Mouse (Mus musculus): ENCODE results near the gene Gpatch3.

The Gpatch3 gene

DNA sequence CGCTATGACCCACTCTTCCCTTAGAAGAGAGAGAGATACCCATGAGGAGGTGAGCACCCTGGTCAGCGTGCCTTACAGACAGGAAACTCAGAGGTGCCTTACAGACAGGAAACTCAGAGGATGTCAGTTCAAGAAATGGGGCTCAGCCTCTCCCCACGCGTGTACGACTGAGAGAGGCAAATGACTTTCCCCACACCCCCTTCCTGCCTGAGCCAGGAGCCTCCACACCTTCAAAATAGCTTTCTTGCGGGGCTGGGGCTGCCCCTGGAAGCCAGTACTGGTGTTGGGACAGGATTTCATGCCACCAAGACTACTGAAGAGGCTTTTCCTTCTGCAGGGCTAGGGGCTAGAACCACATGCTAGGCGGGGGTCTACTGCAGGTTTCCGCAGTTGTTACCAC is 46.1 kb downstream of the Gpatch3 start:
- DNase-seq = peak; percentile 56 to 60

DNA sequence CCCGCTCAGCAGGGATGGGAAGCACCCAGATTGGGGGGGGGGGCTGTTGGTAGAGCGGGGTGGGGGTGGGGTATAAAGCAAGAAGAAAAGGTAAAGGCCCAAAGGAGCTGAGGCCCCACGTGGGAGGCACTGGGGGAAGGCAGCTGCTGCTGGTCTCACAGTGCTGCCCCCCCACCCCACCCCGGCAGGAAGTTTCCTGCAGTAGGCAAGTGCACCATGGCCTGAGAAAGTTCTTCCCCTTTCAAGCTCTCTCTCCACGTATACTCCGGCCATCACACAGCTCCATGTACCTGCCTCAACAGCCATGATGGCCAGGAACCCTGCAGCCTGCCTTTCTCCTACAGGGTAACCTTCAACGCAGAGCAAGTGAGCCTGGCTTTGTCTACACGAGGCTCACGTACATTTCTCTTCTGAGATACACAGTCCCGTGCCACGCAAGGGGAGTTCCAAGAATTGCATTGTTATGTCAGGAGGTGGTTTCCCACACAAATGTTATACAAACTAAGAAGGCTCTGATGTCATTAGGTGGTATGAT is 47.7 kb downstream of the Gpatch3 start:
- DNase-seq = peak; percentile 86

DNA sequence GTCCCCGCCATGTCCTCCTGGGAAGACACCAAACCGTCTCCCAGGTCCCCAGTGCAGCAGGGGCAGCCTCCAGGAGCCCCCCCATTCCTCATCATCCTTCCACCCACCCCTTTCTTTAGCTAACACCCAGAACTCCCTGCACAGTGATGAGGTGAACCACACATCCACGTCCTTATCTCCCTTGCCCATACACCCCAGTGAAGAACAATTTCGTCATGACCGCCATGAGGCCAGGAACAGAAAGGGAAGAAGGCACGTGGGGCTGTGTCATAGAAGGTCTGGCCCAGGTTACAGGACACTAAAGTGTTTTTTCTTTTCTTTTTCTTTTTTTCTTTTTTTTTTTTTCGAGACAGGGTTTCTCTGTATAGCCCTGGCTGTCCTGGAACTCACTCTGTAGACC is 50.3 kb downstream of the Gpatch3 start:
- DNase-seq = no peak

DNA sequence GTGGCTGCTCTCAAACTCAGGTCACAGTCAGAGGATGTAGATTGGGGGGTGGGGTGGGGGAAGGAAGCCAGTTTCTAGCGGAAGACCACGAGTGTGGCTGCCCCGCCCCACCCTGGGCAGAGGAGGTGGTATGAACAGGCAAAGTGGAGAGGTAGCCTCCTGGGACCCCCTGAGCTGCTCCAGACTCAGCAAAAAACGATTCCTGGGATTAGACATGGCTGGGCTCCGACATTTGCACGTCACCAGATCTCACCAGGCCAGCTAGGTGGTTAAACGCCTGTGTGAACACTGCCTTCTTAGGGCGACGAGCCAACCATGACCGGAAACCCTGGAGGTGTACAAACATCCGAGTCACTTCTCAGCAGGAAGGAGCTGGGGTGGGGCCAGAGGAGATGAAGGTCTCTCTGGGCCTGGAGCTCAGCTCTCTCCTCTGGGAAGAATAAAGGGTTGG is 51.1 kb downstream of the Gpatch3 start:
- DNase-seq = peak; percentile 82

DNA sequence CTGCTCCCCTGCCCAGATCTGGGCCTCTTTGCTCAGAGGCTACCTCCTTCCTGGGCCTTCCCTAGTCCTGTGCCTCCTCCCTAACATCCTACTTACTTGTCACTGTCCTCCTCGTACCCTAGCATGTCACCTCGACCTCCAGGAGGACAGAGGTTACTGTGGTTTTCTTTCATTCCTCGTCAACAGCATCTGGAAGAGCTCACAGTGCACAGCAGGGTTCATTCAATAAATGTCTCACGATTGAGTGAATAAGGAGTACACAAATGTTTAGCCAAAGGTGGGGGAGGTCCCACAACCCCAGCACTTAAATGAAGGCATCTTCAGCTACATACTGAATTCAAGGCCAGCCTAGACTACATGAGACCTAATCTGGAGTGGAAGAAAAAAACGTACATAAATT is 51.7 kb downstream of the Gpatch3 start:
- peak in 1 of 2 experiments; percentile 21 for DNase-seq

DNA sequence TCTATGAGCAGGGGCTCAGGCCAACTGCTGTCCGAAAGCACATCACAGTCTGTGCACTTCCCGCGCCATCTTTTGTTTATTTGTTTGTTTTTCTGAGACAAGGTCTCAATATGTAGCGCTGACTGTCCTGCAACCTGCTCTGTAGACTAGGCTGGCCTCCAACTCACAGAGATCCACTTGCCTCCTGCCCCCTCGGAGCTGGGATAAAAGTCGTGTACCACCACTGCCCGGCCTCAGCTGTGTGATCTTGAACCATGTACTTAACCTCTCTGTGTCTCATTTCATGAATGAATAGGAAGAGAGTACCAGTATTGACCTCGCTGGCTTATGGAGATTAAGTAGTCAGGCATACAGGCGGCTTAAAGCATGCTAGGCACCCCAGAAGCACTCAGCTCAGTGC is 52.1 kb downstream of the Gpatch3 start:
- peak in 1 of 2 experiments; percentile 7 for DNase-seq

DNA sequence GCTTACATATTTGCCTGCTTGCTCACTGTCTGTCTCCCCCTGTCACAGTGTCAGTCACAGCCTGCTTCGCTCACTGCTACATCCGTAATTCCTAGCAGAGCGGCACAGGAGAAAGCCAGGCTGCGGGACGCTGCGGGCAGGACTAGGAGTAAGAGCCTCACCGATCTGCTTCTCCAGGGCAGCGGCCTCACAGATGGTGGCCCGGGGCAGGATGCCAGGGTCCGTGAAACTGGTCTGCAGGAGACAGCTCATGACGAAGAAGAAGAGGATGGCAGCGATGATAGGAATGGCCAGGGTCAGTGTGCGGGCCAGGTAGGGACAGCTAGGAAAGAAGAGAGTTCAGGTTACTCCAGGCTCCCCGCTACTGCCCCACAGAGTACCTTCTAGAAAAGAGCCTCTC is 52.5 kb downstream of the Gpatch3 start:
- no peak for DNase-seq

DNA sequence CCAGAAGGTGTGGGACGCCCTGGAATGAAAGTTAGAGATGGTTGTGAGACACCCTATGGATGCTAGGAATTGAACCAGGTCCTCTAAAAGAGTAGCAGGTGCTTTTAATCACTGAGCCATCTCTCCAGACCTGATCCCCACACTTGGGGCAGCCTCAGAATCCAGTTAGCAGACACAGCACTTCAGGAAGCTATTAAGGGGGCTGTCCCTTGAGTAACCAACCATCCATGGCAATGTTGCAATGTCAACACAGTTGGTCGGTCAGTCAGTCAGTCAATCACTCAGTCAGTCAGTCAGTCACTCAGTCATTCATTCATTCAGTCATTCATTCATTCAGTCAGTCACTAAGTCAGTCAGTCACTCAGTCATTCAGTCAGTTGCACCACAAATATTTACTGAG is 54.0 kb downstream of the Gpatch3 start:
- peak; percentile 45 to 50 for DNase-seq

DNA sequence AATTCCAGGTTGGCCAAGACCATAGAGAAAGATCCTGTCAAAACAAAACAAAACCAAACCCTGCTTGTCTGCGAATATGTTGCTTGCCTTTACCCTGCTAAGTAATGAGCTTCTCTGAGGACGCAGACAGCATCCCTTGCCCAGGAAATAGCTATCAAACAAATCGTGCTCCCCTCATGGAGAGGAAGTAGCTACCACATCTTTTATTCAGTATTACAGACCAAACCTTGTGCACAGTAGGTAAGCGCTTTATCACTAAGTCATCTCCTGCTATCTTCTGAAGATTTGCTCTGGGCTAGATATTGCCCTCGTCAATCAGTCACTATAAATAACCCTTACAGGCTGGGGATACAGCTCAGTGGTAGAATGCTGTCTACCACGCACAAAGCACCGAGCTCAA is 54.6 kb downstream of the Gpatch3 start:
- peak in 1 of 2 experiments; percentile 33 for DNase-seq

DNA sequence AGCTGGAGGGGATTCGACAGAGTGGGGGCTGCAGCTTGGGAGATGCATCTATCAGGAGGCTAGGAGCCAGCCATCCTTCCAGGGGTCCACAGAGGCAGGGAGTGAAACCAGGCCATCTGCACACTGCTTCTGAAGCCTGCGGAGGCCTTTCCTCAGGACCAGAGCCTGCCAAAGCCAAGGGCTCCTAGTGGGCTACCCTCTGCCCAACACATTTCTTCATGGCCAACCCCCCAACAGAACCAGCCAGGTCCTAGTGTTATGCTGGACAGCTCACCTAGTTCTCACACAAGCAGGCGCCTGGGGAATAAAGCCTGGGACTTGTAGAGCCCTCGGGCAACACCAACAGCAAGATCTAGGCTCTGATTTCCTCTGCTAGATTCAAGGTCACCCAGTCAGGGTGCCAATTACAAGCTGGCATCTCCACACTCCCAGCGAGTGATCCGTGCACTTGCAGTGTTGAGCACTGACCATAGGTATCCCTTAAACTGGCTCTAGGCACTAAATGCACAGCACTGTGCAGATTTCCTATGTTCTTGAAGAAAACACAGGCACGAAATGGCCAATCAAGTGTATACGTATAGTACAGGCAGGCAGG is 55.9 kb downstream of the Gpatch3 start:
- no peak for DNase-seq

DNA sequence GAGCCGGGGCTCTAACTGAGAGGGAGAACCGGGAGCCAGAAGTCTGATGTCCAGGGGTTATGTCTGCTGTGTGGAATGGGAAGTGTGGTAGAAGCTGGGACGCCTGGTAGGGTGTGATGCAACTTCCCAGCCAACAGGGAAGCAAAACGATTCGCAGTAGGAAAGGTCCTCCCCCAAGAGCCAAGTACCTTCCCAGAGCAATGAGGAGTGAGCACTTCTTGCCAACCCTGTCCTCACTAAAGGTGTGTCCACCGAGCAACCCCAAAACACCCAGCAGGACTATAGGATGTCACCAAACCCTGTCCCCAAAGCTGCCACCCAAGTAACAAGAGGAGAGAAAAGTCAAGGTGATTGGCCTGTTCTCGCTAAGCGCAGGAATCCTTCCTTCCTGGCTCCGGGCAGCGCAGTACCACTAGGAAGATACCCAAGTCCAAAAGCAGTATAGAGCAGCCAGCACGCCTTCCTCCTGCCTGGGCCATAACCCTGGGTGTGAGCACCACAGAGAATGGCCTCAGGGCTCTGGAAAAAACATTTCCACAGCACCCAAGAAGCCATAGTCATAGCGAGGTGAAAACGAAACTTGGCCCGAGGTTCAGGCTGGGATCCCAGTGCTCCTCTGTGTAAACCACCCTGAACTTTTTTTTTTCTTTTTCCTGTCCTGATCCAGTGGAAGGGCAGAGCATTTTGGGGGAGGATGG is 56.7 kb downstream of the Gpatch3 start:
- DNase-seq = no peak

DNA sequence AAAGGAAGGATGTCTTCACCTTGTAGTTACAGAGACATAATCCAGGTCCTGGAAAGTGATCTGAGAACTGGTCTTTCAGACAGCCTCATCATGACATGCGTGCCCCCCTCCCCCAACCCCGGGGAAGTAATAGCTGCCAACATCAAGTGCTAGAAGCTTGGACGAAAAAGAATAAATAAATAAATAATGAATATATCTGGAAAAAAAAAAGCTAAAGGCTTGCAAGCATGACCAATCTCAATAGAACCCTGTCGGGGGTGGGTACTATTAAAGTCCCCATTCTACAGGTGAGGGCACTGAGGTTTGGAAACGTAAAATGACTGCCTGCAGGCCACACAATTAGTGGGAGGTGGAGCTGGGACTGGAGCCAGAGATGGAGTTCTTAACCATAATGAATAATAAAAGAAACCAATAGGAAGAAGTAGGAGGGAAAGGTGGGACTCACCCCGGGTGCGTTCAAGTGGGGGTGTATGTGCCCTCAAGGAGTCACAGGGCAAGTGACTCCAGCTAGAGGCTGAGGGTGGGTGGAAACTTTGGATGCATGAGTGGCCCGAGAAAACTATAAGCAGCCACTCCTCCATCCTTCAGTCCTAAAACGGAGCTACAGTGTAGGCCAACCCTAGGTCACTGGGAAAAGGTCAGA is 57.3 kb downstream of the Gpatch3 start:
- peak; percentile 61 to 65 for DNase-seq

DNA sequence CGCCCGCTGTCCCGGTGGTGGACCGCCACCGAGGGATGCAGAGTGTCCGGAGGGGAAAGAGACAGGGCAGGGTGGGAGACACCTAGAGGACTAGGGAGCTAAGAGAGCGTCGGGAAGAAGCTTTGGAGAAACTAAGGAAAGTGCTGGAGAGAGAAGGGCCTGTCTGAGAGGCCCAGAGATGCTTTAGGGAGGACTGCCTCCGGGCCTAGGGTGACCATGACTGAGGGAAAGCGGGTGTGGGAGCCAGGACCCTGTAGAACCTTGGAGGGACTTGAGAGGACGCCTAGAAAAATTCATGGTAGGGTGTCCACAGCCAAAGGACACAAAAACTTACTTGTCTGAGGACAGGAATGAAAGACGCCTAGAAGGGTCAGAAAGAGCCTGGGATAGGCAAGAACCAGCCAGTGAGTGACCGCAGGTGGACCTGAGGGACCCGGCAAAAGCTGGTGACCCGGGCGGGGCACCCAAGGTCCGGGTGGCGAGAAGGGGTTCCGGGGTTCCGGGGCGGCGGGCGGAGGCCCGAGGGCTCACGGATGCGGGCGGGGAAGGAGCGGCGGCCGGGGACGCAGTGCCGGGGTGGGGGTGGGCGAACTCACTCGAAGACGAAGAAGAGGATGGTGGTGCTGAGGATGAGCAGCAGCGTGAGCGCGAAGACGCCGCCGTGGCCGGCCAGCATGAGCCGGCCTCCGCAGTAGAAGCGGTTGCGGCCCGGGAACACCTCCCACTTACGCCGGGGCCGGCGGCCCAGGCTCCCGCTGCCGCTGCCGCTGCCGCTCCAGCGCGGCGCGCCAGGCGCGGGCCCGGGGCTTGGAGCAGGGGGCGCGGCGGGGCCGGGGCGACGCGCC is 58.2 kb downstream of the Gpatch3 start:
- DNase-seq = peak in 1 of 2 experiments; percentile 56

DNA sequence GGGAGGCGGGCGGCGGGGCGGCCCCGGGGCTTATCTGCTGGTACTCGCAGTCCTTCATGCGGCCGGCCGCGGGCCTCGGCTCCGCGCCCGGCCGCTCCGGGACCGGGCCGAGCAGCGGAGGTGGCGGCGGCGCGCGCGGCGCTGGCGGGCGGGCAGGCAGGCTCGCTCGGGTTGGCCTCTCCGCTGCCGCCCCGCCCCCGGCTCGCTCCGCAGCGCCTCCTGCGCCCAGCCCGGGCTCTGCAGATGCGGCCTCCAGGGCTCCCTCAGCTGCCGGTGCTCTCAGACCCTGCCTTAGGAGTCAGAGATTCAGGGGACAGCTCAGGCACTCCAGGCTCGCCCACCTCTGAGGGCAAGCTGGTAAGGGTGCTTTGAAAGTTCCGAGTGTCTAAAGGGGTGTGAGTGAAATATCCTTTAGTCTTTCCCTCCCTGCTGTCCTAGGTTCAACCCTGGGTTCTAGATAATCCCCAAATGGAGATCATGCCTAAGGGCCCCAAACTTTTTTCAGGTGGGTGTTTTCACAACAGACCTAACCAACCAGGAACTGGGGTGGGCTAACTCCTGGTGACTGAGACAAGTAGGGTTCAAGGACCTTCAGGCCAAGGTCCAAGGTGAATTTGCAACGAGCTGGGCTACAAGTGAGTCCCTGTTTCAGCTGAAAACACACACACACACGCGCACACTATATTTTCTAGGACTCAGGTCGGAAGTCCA is 58.9 kb downstream of the Gpatch3 start:
- peak; percentile 96 to 97 for DNase-seq

Data from B cell, adult 2 months (primary cell).